Mouse (Mus musculus) mouse trophoblast stem cell (cell line): Measurements from ENCODE around the gene 4930442H23Rik.
"Not testable (repeated sequence)": the region's sequence is repeated elsewhere in the genome, so short reads cannot be mapped to it uniquely, and the experiment has no call there.

Source experiments
- in situ Hi-C, 2 experiments: fragments of 300-500 bp; cut with MseI, MboI; formaldehyde crosslinking; loops; 2 replicates in 1 of 2; 3 replicates in 1 of 2; pipeline ENCODE4 v1.15.1; 2025

The 4930442H23Rik gene

GRCm38 (mm10) chr10:81177958-81178712 lies 5.5 kb downstream of the 4930442H23Rik start:
- in situ Hi-C loops: no loop called here

- in situ Hi-C loops: no loop called here
Observed at GRCm38 (mm10) chr10:81177491-81177925, 6.1 kb downstream of the 4930442H23Rik start.

- in situ Hi-C loops: no loop called here
Observed at GRCm38 (mm10) chr10:81176466-81177271, 7.0 kb downstream of the 4930442H23Rik start, which contains the start of gene Eef2. Gene Eef2 (plus strand): TSS chr10:81176631.

- in situ Hi-C loops: no loop called here
Observed at GRCm38 (mm10) chr10:81175936-81176465, 7.6 kb downstream of the 4930442H23Rik start.

- in situ Hi-C loops: not testable (repeated sequence)
Observed at GRCm38 (mm10) chr10:81175345-81175701, 8.3 kb downstream of the 4930442H23Rik start.

- in situ Hi-C loops: no loop called here
Observed at GRCm38 (mm10) chr10:81174617-81175344, 8.9 kb downstream of the 4930442H23Rik start.

GRCm38 (mm10) chr10:81173132-81173531 lies 10.5 kb downstream of the 4930442H23Rik start:
- in situ Hi-C loops: no loop called here

- in situ Hi-C loops: not testable (repeated sequence)
Observed at GRCm38 (mm10) chr10:81169411-81169900, 14.2 kb downstream of the 4930442H23Rik start.

GRCm38 (mm10) chr10:81168521-81169244 lies 15.0 kb downstream of the 4930442H23Rik start:
- in situ Hi-C loops: no loop called here

GRCm38 (mm10) chr10:81168087-81168431 lies 15.6 kb downstream of the 4930442H23Rik start:
- in situ Hi-C loops: no loop called here

- in situ Hi-C loops: no loop called here
Observed at GRCm38 (mm10) chr10:81167200-81168086, 16.2 kb downstream of the 4930442H23Rik start, which contains the start of gene Pias4. Gene Pias4 (minus strand): TSS chr10:81167923.

- in situ Hi-C loops: no loop called here
Observed at GRCm38 (mm10) chr10:81165118-81165517, 18.5 kb downstream of the 4930442H23Rik start.

GRCm38 (mm10) chr10:81162318-81162652 lies 21.4 kb downstream of the 4930442H23Rik start:
- in situ Hi-C loops: no loop called here

- in situ Hi-C loops: no loop called here
Observed at GRCm38 (mm10) chr10:81161602-81162317, 21.9 kb downstream of the 4930442H23Rik start.

- in situ Hi-C loops: no loop called here
Observed at GRCm38 (mm10) chr10:81154736-81155135, 28.9 kb downstream of the 4930442H23Rik start.

GRCm38 (mm10) chr10:81154313-81154712 lies 29.3 kb downstream of the 4930442H23Rik start:
- in situ Hi-C loops: no loop called here

GRCm38 (mm10) chr10:81152609-81153008 lies 31.0 kb downstream of the 4930442H23Rik start:
- in situ Hi-C loops: no loop called here

- in situ Hi-C loops: no loop called here
Observed at GRCm38 (mm10) chr10:81151261-81151660, 32.4 kb downstream of the 4930442H23Rik start.

- in situ Hi-C loops: no loop called here
Observed at GRCm38 (mm10) chr10:81146296-81146695, 37.4 kb downstream of the 4930442H23Rik start.
